In genomic region chr8:126802641-126803040, GRCm38 (mm10) we compare ENCODE assay signal across 16 mouse cellular contexts.
"Had no signal": no experiment of that assay in that cellular context is flagged by ENCODE, and none has a peak within 500 bp of the region (broad histone marks: within the 10 kb centered on the region; RNA-seq: fewer than 3 reads in every experiment).

No protein-coding gene starts in this region.

- H3K27me3 ChIP-seq: limb, embryonic 15.5 days; midbrain, embryonic 13.5 days; stomach, embryonic 15.5 days had no signal

- H3K36me3 ChIP-seq: limb, embryonic 15.5 days; midbrain, embryonic 13.5 days; stomach, embryonic 15.5 days had no signal

- DNase-seq: kidney, adult 11 months; kidney, adult 9 months; kidney, postnatal 36 days; layer of hippocampus, adult 9-11 months; layer of hippocampus, postnatal 36 days; lung, embryonic 14.5 days; lung, postnatal 10 days; lung, postnatal 4 days; right cerebral cortex, adult 18-20 months; thymus, adult 2 months; thymus, postnatal 25 days had no signal

- H3K27ac ChIP-seq: kidney, postnatal 0 days; limb, embryonic 15.5 days; liver, embryonic 14.5 days; midbrain, embryonic 13.5 days; stomach, embryonic 15.5 days had no signal

- H3K4me3 ChIP-seq: limb, embryonic 15.5 days; midbrain, embryonic 13.5 days; stomach, embryonic 15.5 days had no signal

- ATAC-seq: midbrain, embryonic 13.5 days had no signal
